Mouse (Mus musculus) CH12.LX (cell line): ENCODE measurements around the gene Paox. TPM values are rescaled to one million over a fixed set of nuclear protein-coding genes. Genes with fewer than 3 reads are reported as not detected.

Source experiments
- DNase-seq: peaks from one replicate; pipeline ENCODE4 v3.0.0-alpha.2; 2013; ENCODE audit errors: extremely low read depth
- H3K27ac ChIP-seq: 2 replicates; pipeline ENCODE4 v1.5.1; 2012; ENCODE audit warnings: low read depth, mild to moderate bottlenecking, control low read depth, moderate library complexity; ENCODE audit not compliant: insufficient read depth
- H3K27me3 ChIP-seq: replicated peaks from 2 replicates; pipeline ENCODE3; 2012; ENCODE audit warnings: inconsistent platforms
- H3K36me3 ChIP-seq, 2 experiments: replicated peaks in 1 of 2; 2 replicates each; pipeline versions ENCODE3 to v1.6.1; 2012; ENCODE audit warnings: inconsistent platforms in 1 of 2, low read length in 1 of 2, mild to moderate bottlenecking in 1 of 2, mixed read lengths in 1 of 2, moderate library complexity in 1 of 2; ENCODE audit not compliant: control insufficient read depth in 1 of 2, insufficient read depth in 1 of 2
- H3K4me1 ChIP-seq, 2 experiments: 2 replicates each; pipeline ENCODE4 v1.6.1; 2012; ENCODE audit warnings: inconsistent platforms in 1 of 2, moderate library complexity in 1 of 2; ENCODE audit not compliant: insufficient read depth in 2 of 2, control insufficient read depth in 1 of 2
- H3K4me2 ChIP-seq: 2 replicates; pipeline ENCODE4 v1.6.1; 2012; ENCODE audit warnings: low read depth, mild to moderate bottlenecking, control low read depth; ENCODE audit not compliant: poor library complexity, insufficient read depth, severe bottlenecking
- H3K4me3 ChIP-seq, 3 experiments: fragments of 150-350 bp in 1 of 3; sonication (generic) in 1 of 3; replicated peaks in 1 of 3; 2 replicates each; pipeline versions ENCODE3 to v1.5.1; 2011 to 2012; ENCODE audit warnings: low read depth in 2 of 3, low read length in 2 of 3, mild to moderate bottlenecking in 2 of 3, moderate library complexity in 2 of 3, control low read depth in 1 of 3, improper control_type of control experiment in 1 of 3, inconsistent platforms in 1 of 3, mixed read lengths in 1 of 3; ENCODE audit not compliant: poor library complexity in 1 of 3
- H3K79me2 ChIP-seq: replicated peaks from 2 replicates; pipeline ENCODE4 v1.6.1; 2012; ENCODE audit warnings: mild to moderate bottlenecking, moderate library complexity; ENCODE audit not compliant: control insufficient read depth, poor library complexity, insufficient read depth, severe bottlenecking; ENCODE audit errors: extremely low read depth
- H3K9ac ChIP-seq: 2 replicates; pipeline ENCODE4 v1.6.1; 2012; ENCODE audit warnings: low read depth, mild to moderate bottlenecking, control low read depth, moderate library complexity; ENCODE audit not compliant: insufficient read depth
- H3K9me3 ChIP-seq: replicated peaks from 2 replicates; pipeline ENCODE3; 2012; ENCODE audit warnings: low read length, inconsistent platforms, mixed read lengths
- CHD1 ChIP-seq: IDR thresholded peaks from 2 replicates; pipeline ENCODE4 v1.6.1; 2012; ENCODE audit warnings: low read depth, low read length, improper control_type of control experiment, inconsistent platforms
- CHD2 ChIP-seq: IDR thresholded peaks from 2 replicates; pipeline ENCODE4 v1.6.1; 2011; ENCODE audit warnings: low read length, improper control_type of control experiment
- E2F4 ChIP-seq: IDR thresholded peaks from 2 replicates; pipeline ENCODE4 v1.6.1; 2011; ENCODE audit warnings: low read depth, low read length, improper control_type of control experiment; ENCODE audit not compliant: insufficient replicate concordance
- ELF1 ChIP-seq: IDR thresholded peaks from 2 replicates; pipeline ENCODE4 v1.6.1; 2014; ENCODE audit warnings: low read depth, mild to moderate bottlenecking, inconsistent platforms, low read length, improper control_type of control experiment
- EP300 ChIP-seq: IDR thresholded peaks from 2 replicates; pipeline ENCODE4 v1.6.1; 2011; ENCODE audit warnings: low read length, improper control_type of control experiment
- GABPA ChIP-seq: IDR thresholded peaks from 2 replicates; pipeline ENCODE4 v1.6.1; 2012; ENCODE audit warnings: low read depth, low read length, improper control_type of control experiment, inconsistent platforms; ENCODE audit not compliant: insufficient replicate concordance
- IRF4 ChIP-seq: IDR thresholded peaks from 2 replicates; pipeline ENCODE4 v1.6.1; 2014; ENCODE audit warnings: low read depth, mild to moderate bottlenecking, inconsistent platforms, low read length, improper control_type of control experiment
- JUN ChIP-seq: IDR thresholded peaks from 2 replicates; pipeline ENCODE4 v1.6.1; 2011; ENCODE audit warnings: low read depth, mild to moderate bottlenecking, low read length, improper control_type of control experiment, moderate library complexity; ENCODE audit not compliant: insufficient read depth
- JUND ChIP-seq: conservative IDR thresholded peaks from 2 replicates; pipeline ENCODE4 v1.6.1; 2011; ENCODE audit warnings: low read depth, low read length, improper control_type of control experiment
- KAT2A ChIP-seq: IDR thresholded peaks from 2 replicates; pipeline ENCODE4 v1.6.1; 2012; ENCODE audit warnings: low read length, improper control_type of control experiment, inconsistent platforms; ENCODE audit not compliant: insufficient replicate concordance
- MAZ ChIP-seq: IDR thresholded peaks from 2 replicates; pipeline ENCODE4 v1.6.1; 2012; ENCODE audit warnings: low read depth, mild to moderate bottlenecking, inconsistent platforms, low read length, improper control_type of control experiment, moderate library complexity
- MEF2A ChIP-seq: IDR thresholded peaks from 2 replicates; pipeline ENCODE4 v1.6.1; 2014; ENCODE audit warnings: low read depth, mild to moderate bottlenecking, inconsistent platforms, low read length, improper control_type of control experiment, borderline replicate concordance
- MXI1 ChIP-seq: IDR thresholded peaks from 2 replicates; pipeline ENCODE4 v1.6.1; 2011; ENCODE audit warnings: mild to moderate bottlenecking, low read depth, low read length, improper control_type of control experiment
- MYC ChIP-seq: IDR thresholded peaks from 2 replicates; pipeline ENCODE4 v1.6.1; 2011; ENCODE audit warnings: low read depth, mild to moderate bottlenecking, improper control_type of control experiment, low read length
- NRF1 ChIP-seq: IDR thresholded peaks from 2 replicates; pipeline ENCODE4 v1.6.1; 2014; ENCODE audit warnings: low read depth, mild to moderate bottlenecking, inconsistent platforms, low read length, improper control_type of control experiment, moderate library complexity
- POLR2AphosphoS2 ChIP-seq: IDR thresholded peaks from 2 replicates; pipeline ENCODE4 v1.6.1; 2011; ENCODE audit warnings: low read depth, low read length, improper control_type of control experiment
- RAD21 ChIP-seq: IDR thresholded peaks from 2 replicates; pipeline ENCODE4 v1.6.1; 2011; ENCODE audit warnings: low read depth, mild to moderate bottlenecking, low read length, improper control_type of control experiment, moderate library complexity
- RCOR1 ChIP-seq: conservative IDR thresholded peaks from 2 replicates; pipeline ENCODE4 v1.6.1; 2012; ENCODE audit warnings: low read depth, mild to moderate bottlenecking, inconsistent platforms, low read length, improper control_type of control experiment
- SIN3A ChIP-seq: IDR thresholded peaks from 2 replicates; pipeline ENCODE4 v1.6.1; 2012; ENCODE audit warnings: low read length, improper control_type of control experiment, inconsistent platforms
- SMC3 ChIP-seq: IDR thresholded peaks from 2 replicates; pipeline ENCODE4 v1.6.1; 2011; ENCODE audit warnings: low read depth, low read length, improper control_type of control experiment
- TBP ChIP-seq: conservative IDR thresholded peaks from 2 replicates; pipeline ENCODE4 v1.6.1; 2011; ENCODE audit warnings: low read depth, low read length, improper control_type of control experiment
- UBTF ChIP-seq: IDR thresholded peaks from 2 replicates; pipeline ENCODE4 v1.6.1; 2012; ENCODE audit warnings: low read depth, mild to moderate bottlenecking, inconsistent platforms, low read length, improper control_type of control experiment, moderate library complexity
- USF1 ChIP-seq: IDR thresholded peaks from 2 replicates; pipeline ENCODE4 v1.6.1; 2014; ENCODE audit warnings: low read depth, mild to moderate bottlenecking, inconsistent platforms, low read length, improper control_type of control experiment
- ZC3H11A ChIP-seq: IDR thresholded peaks from 2 replicates; pipeline ENCODE4 v1.6.1; 2012; ENCODE audit warnings: low read depth, mild to moderate bottlenecking, inconsistent platforms, low read length, improper control_type of control experiment
- ZKSCAN1 ChIP-seq: IDR thresholded peaks from 2 replicates; pipeline ENCODE4 v1.6.1; 2012; ENCODE audit warnings: low read depth, inconsistent platforms, low read length, improper control_type of control experiment, borderline replicate concordance
- ZMIZ1 ChIP-seq: IDR thresholded peaks from 2 replicates; pipeline ENCODE4 v1.6.1; 2012; ENCODE audit warnings: low read depth, mild to moderate bottlenecking, inconsistent platforms, low read length, improper control_type of control experiment
- ZNF384 ChIP-seq: IDR thresholded peaks from 2 replicates; pipeline ENCODE4 v1.6.1; 2012; ENCODE audit warnings: low read depth, low read length, improper control_type of control experiment, inconsistent platforms
- dilution Hi-C: fragments of 300-500 bp; cut with MboI; formaldehyde crosslinking; loops from 2 replicates; pipeline ENCODE4 v1.14.3; 2020; ENCODE audit warnings: low sequenced_read_pairs; ENCODE audit not compliant: extremely low pct_unique_long_range_greater_than_20kb, extremely low pct_ligation_motif_present
- in situ Hi-C: fragments of 300-500 bp; cut with MboI; formaldehyde crosslinking; loops from 3 replicates; pipeline ENCODE4 v1.14.3; 2019; ENCODE audit warnings: low sequenced_read_pairs, low pct_ligation_motif_present, low pct_unique_long_range_greater_than_20kb, mixed read lengths
- polyA plus RNA-seq: library from polyadenylated mRNA; unstranded; fragments of >175 nt; gene quantifications from 2 replicates; pipeline ENCODE4 v1.2.1, GENCODE M21; 2012; ENCODE audit warnings: low read depth; ENCODE audit not compliant: insufficient read length
- total RNA-seq, 2 experiments: library from RNA; depleted of rRNA; stranded (reverse); fragments of 300-350 nt in 1 of 2; fragments of >200 nt in 1 of 2; gene quantifications; 2 replicates each; pipeline ENCODE4 v1.2.3; 2012 to 2014

The Paox gene
- total and polyA plus RNA-seq, 3 experiments = 30.4 to 40.0 (median 34.5) TPM

DNA sequence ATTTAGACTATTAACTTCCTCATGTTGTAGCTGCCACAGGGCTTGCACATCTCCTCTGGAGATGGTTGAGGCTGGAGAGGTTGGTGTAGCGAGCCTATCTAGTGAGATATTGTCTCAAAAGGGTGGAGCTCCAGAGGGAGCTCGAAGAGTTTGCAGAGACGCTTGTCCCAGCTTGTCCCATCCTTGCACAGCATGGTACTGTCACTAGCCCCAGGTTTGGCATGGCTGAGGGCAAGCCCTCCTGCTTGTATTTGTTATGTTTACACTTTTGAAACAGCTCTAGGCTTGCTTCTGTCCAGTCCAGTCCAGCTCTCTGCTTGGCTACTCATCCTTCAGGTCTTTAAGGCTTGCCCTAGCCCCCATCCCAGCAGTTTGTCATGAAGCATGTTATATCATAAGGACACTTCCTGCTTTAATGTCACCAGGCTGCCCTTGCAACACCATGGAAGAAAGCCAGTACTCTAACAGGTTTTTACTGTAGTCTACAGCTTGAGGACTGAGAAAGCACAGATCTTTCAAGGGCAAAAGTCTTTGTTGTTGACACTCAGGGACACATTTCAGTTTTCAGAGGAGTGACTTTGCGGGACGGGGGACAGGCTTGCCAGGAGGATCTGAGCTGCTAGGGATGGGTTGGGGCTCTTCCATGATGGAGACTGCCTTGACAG lies 19.6 kb downstream of the Paox start:
- H3K27me3 ChIP-seq = no peaks in the 10 kb centered on the region
- no peaks in the 10 kb centered on the region for H3K9me3 ChIP-seq
- no peaks in the 10 kb centered on the region for H3K79me2 ChIP-seq
- DNase-seq = no peak
- peaks cover 24 to 63% of the 10 kb centered on the region in 2 experiments for H3K36me3 ChIP-seq
- H3K4me1 ChIP-seq = peaks cover 0 to 17% of the 10 kb centered on the region in 2 experiments; a peak in 1 of 4 replicates
- in situ Hi-C loops = loop anchor here (5.0 to 10.0 kb wide), 3 partner anchors 38 to 220 kb away; partner anchors contain the start of gene Adam8
- TF ChIP-seq CHD1 (no peak), JUND (no peak), KAT2A (no peak), JUN (no peak), TBP (no peak), MYC (no peak), IRF4 (no peak), SMC3 (no peak), ZC3H11A (no peak), ZKSCAN1 (no peak), MAZ (no peak), RCOR1 (no peak), MXI1 (no peak), RAD21 (no peak)
- TF ChIP-seq, all 38 proteins: peak for 0
- no peak overlapping the region for H3K9ac ChIP-seq
- no peak overlapping the region for H3K4me3 ChIP-seq
- H3K4me2 ChIP-seq = no peak overlapping the region
- no peak overlapping the region for H3K27ac ChIP-seq
- dilution Hi-C loops = no loop called here

DNA sequence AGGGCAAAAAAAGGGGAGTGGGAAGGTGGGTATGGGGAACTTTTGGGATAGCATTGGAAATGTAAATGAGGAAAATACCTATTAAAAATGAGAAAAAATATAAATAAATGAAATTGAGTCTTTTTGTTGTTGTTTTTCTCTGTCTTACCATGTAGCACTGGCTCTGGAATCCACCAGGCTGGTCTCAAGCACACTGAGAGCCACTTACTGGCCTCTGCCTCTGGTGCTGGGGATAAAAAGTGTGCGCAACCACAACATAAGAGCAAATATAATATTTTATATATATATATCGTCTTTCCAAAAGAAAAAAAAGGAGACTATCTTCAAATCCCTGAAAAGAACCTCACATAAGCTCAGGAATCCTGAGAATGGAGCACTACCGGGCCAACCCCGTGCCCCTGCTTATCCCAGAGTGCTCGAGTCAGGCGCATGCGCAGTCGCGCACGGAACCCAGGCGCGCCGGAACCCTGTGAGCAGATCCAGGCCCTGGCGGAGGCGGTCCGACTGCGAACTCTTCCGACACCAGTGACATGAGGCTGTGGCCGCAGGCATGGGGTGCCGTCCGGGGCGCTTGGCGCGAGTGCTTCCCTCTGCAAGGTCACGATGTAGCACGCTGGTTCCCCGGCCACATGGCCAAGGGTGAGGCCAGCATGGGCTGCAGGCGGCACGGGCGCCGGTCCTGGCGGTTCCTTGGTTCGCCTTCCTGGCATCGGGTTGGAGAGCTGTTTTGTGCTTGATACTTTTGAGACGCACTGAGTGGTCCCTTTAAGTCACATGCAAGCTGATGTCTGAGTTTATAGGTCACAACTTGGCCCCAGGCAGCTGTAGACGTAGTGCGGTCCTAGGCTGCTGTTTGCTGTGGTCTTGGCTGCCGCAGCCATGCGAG lies 21.8 kb downstream of the Paox start, which contains the start of gene Mtg1:
TSS of gene Mtg1 (plus strand) at position 430 of the 886 bp plus-strand sequence.
- H3K79me2 ChIP-seq = no peaks in the 10 kb centered on the region
- H3K4me1 ChIP-seq = peaks cover 0 to 22% of the 10 kb centered on the region in 2 experiments; a peak in 1 of 4 replicates
- in situ Hi-C loops (loop anchor here (5.0 to 10.0 kb wide), 3 partner anchors 40 to 223 kb away; partner anchors contain the start of gene Adam8), dilution Hi-C loops (no loop called here)
- H3K9ac ChIP-seq = peak within 1 kb of the TSS; percentile 93
- peak within 1 kb of the TSS; percentile 65 for H3K4me2 ChIP-seq
- peak; percentile 95 for DNase-seq
- peak within 1 kb of the TSS; percentile 47 for H3K27ac ChIP-seq
- H3K4me3 ChIP-seq = peak within 1 kb of the TSS; percentile 55 to 98 (median 94)
- no peaks in the 10 kb centered on the region for H3K27me3 ChIP-seq
- no peaks in the 10 kb centered on the region for H3K9me3 ChIP-seq
- peaks cover 12 to 55% of the 10 kb centered on the region in 2 experiments for H3K36me3 ChIP-seq
- TF ChIP-seq CHD2 (no peak), UBTF (no peak; the same call in 1 of the 2 replicates), SMC3 (no peak), POLR2AphosphoS2 (peak; percentile 92), CHD1 (no peak), NRF1 (peak; percentile 93), E2F4 (no peak), EP300 (no peak), ZNF384 (no peak), MEF2A (peak; percentile 85), GABPA (peak; percentile 25; the same call in 1 of the 2 replicates), ZC3H11A (no peak), USF1 (peak; percentile 9; the same call in 1 of the 2 replicates), ZMIZ1 (peak; percentile 80; the same call in 1 of the 2 replicates), MXI1 (peak; percentile 98), ZKSCAN1 (no peak), JUN (no peak), ELF1 (peak; percentile 81), SIN3A (peak; percentile 98)
